Mouse (Mus musculus): ENCODE results near the gene Cmah. TPM values are rescaled to one million over a fixed set of nuclear protein-coding genes. Genes with fewer than 3 reads are reported as not detected.

Gene Cmah
- total RNA-seq, 4 experiments from 2014 or later, result 1.1 to 2.2 (median 1.2) TPM

- DNase-seq (ENCODE audit: low spot score in 2 of 2), result no peak
These were observed 153.6 kb downstream of the Cmah start for GRCm38 (mm10) chr13:24480824-24481223.

- DNase-seq (ENCODE audit: low spot score in 2 of 2), result no peak
These were observed 154.6 kb downstream of the Cmah start for GRCm38 (mm10) chr13:24481615-24482295.

- no peak for DNase-seq (ENCODE audit: low spot score in 2 of 2)
These were observed 156.5 kb downstream of the Cmah start for GRCm38 (mm10) chr13:24483691-24484090.

GRCm38 (mm10) chr13:24484811-24485210 lies 157.6 kb downstream of the Cmah start:
- DNase-seq (ENCODE audit: low spot score in 2 of 2), result no peak

- DNase-seq (ENCODE audit: low spot score in 2 of 2), result no peak
These were observed 158.8 kb downstream of the Cmah start for GRCm38 (mm10) chr13:24485964-24486363.

GRCm38 (mm10) chr13:24486403-24486802 lies 159.2 kb downstream of the Cmah start:
- no peak for DNase-seq (ENCODE audit: low spot score in 2 of 2)

GRCm38 (mm10) chr13:24487061-24487460 lies 159.9 kb downstream of the Cmah start:
- DNase-seq (ENCODE audit: low spot score in 2 of 2), result no peak

- DNase-seq (ENCODE audit: low spot score in 2 of 2), result no peak
These were observed 160.3 kb downstream of the Cmah start for GRCm38 (mm10) chr13:24487546-24487945.

GRCm38 (mm10) chr13:24488526-24489070 lies 161.4 kb downstream of the Cmah start:
- no peak for DNase-seq (ENCODE audit: low spot score in 2 of 2)

- DNase-seq (ENCODE audit: low spot score in 2 of 2), result no peak
These were observed 162.3 kb downstream of the Cmah start for GRCm38 (mm10) chr13:24489515-24489914.

GRCm38 (mm10) chr13:24490041-24490440 lies 162.8 kb downstream of the Cmah start:
- no peak for DNase-seq (ENCODE audit: low spot score in 2 of 2)

GRCm38 (mm10) chr13:24491101-24491500 lies 163.9 kb downstream of the Cmah start:
- DNase-seq (ENCODE audit: low spot score in 2 of 2), result no peak

- DNase-seq (ENCODE audit: low spot score in 2 of 2), result no peak
These were observed 166.6 kb downstream of the Cmah start for GRCm38 (mm10) chr13:24493784-24494183.

GRCm38 (mm10) chr13:24496353-24496752 lies 169.1 kb downstream of the Cmah start:
- no peak for DNase-seq (ENCODE audit: low spot score in 2 of 2)

GRCm38 (mm10) chr13:24497001-24497400 lies 169.8 kb downstream of the Cmah start:
- no peak for DNase-seq (ENCODE audit: low spot score in 2 of 2)

GRCm38 (mm10) chr13:24498342-24498741 lies 171.1 kb downstream of the Cmah start:
- DNase-seq (ENCODE audit: low spot score in 2 of 2), result no peak

- no peak for DNase-seq (ENCODE audit: low spot score in 2 of 2)
These were observed 172.3 kb downstream of the Cmah start for GRCm38 (mm10) chr13:24499505-24499904.

GRCm38 (mm10) chr13:24501179-24501905 lies 174.1 kb downstream of the Cmah start:
- DNase-seq (ENCODE audit: low spot score in 2 of 2), result no peak

GRCm38 (mm10) chr13:24501919-24502318 lies 174.7 kb downstream of the Cmah start:
- no peak for DNase-seq (ENCODE audit: low spot score in 2 of 2)

- DNase-seq (ENCODE audit: low spot score in 2 of 2), result no peak
These were observed 178.6 kb downstream of the Cmah start for GRCm38 (mm10) chr13:24505812-24506211.

GRCm38 (mm10) chr13:24507156-24507555 lies 180.0 kb downstream of the Cmah start:
- no peak for DNase-seq (ENCODE audit: low spot score in 2 of 2)

- DNase-seq (ENCODE audit: low spot score in 2 of 2), result no peak
These were observed 181.7 kb downstream of the Cmah start for GRCm38 (mm10) chr13:24508917-24509316.

GRCm38 (mm10) chr13:24511367-24511766 lies 184.2 kb downstream of the Cmah start:
- no peak for DNase-seq (ENCODE audit: low spot score in 2 of 2)
